Mouse (Mus musculus): ENCODE measurements around the gene Olfr547. TPM values are rescaled to one million over a fixed set of nuclear protein-coding genes. Genes with fewer than 3 reads are reported as not detected.

Olfr547 gene
- polyA plus RNA-seq, 1 experiment from 2014 or later: not detected

- H3K27ac ChIP-seq (ENCODE audit: low read depth, low read length): no peak overlapping the region
- no peaks in the 10 kb centered on the region for H3K9me3 ChIP-seq (replicated peaks; ENCODE audit: control insufficient read depth, low read length)
- no peak overlapping the region for H3K4me3 ChIP-seq (ENCODE audit: low read depth, low read length)
- no peaks in the 10 kb centered on the region for H3K4me1 ChIP-seq (ENCODE audit: control insufficient read depth, insufficient read depth, low read length)
- WGBS (ENCODE audit: insufficient replicate concordance): 60% methylated on average over 6 of the region's 6 CpGs
- H3K36me3 ChIP-seq (ENCODE audit: control insufficient read depth, insufficient read depth, low read length): no peaks in the 10 kb centered on the region
- no peaks in the 10 kb centered on the region for H3K27me3 ChIP-seq (ENCODE audit: control insufficient read depth, insufficient read depth, low read length)
- no peak for ATAC-seq (replicated peaks; ENCODE audit: insufficient number of reproducible peaks, low FRiP score, low TSS enrichment)
- H3K9ac ChIP-seq (ENCODE audit: low read depth, low read length): no peak overlapping the region
- no peak overlapping the region for H3K4me2 ChIP-seq
These were observed 41.4 kb downstream of the Olfr547 start for GRCm38 (mm10) chr7:102575998-102576397.

Other genes with a start within 250 kb of the Olfr547 start
- 160 and 162 TPM in 2 replicates for gene Rrm1, start 93.1 kb upstream of the Olfr547 start, polyA plus RNA-seq (2014; fragmentation: Nextera tagmentation; extraction: Ambion mirVana)
- gene Olfr543, start 53.1 kb upstream of the Olfr547 start, polyA plus RNA-seq (2014; fragmentation: Nextera tagmentation; extraction: Ambion mirVana): 1.0 TPM in 1 of 2 replicates, not detected in the other
- 0.07 and 0.13 TPM in 2 replicates for gene Olfr544, start 46.4 kb upstream of the Olfr547 start, polyA plus RNA-seq (2014; fragmentation: Nextera tagmentation; extraction: Ambion mirVana)
- gene Olfr545, start 35.2 kb upstream of the Olfr547 start, polyA plus RNA-seq (2014; fragmentation: Nextera tagmentation; extraction: Ambion mirVana): not detected in 2 replicates
- gene Olfr548-ps1, start 6.1 kb downstream of the Olfr547 start, polyA plus RNA-seq (2014; fragmentation: Nextera tagmentation; extraction: Ambion mirVana): not detected in 2 replicates
- not detected in 2 replicates for gene Olfr549, start 15.1 kb downstream of the Olfr547 start, polyA plus RNA-seq (2014; fragmentation: Nextera tagmentation; extraction: Ambion mirVana)
- gene Trim21, start 30.7 kb downstream of the Olfr547 start, polyA plus RNA-seq (2014; fragmentation: Nextera tagmentation; extraction: Ambion mirVana): 0.63 and 0.73 TPM in 2 replicates
- not detected in 2 replicates for gene Olfr550, start 36.7 kb downstream of the Olfr547 start, polyA plus RNA-seq (2014; fragmentation: Nextera tagmentation; extraction: Ambion mirVana)
- gene Olfr551, start 57.1 kb downstream of the Olfr547 start, polyA plus RNA-seq (2014; fragmentation: Nextera tagmentation; extraction: Ambion mirVana): not detected in 2 replicates
- not detected in 2 replicates for gene Olfr552, start 63.0 kb downstream of the Olfr547 start, polyA plus RNA-seq (2014; fragmentation: Nextera tagmentation; extraction: Ambion mirVana)
- gene Olfr553, start 83.5 kb downstream of the Olfr547 start, polyA plus RNA-seq (2014; fragmentation: Nextera tagmentation; extraction: Ambion mirVana): not detected in 2 replicates
- not detected in 2 replicates for gene Olfr554, start 103.7 kb downstream of the Olfr547 start, polyA plus RNA-seq (2014; fragmentation: Nextera tagmentation; extraction: Ambion mirVana)
- gene Olfr555, start 124.1 kb downstream of the Olfr547 start, polyA plus RNA-seq (2014; fragmentation: Nextera tagmentation; extraction: Ambion mirVana): not detected in 2 replicates
- not detected in 2 replicates for gene Olfr556, start 130.2 kb downstream of the Olfr547 start, polyA plus RNA-seq (2014; fragmentation: Nextera tagmentation; extraction: Ambion mirVana)
- gene Trim68, start 152.6 kb downstream of the Olfr547 start, polyA plus RNA-seq (2014; fragmentation: Nextera tagmentation; extraction: Ambion mirVana): 14.0 and 16.5 TPM in 2 replicates
- gene Olfr557, start 161.2 kb downstream of the Olfr547 start, polyA plus RNA-seq (2014; fragmentation: Nextera tagmentation; extraction: Ambion mirVana): not detected in 2 replicates
- not detected in 2 replicates for gene Olfr558, start 167.5 kb downstream of the Olfr547 start, polyA plus RNA-seq (2014; fragmentation: Nextera tagmentation; extraction: Ambion mirVana)
- not detected in 2 replicates for gene Olfr33, start 184.3 kb downstream of the Olfr547 start, polyA plus RNA-seq (2014; fragmentation: Nextera tagmentation; extraction: Ambion mirVana)
- not detected in 2 replicates for gene Olfr559, start 192.7 kb downstream of the Olfr547 start, polyA plus RNA-seq (2014; fragmentation: Nextera tagmentation; extraction: Ambion mirVana)
- not detected in 2 replicates for gene Olfr560, start 224.6 kb downstream of the Olfr547 start, polyA plus RNA-seq (2014; fragmentation: Nextera tagmentation; extraction: Ambion mirVana)
- gene Olfr78, start 224.7 kb downstream of the Olfr547 start, polyA plus RNA-seq (2014; fragmentation: Nextera tagmentation; extraction: Ambion mirVana): 0.10 TPM in 1 of 2 replicates, not detected in the other
- gene Olfr561, start 236.5 kb downstream of the Olfr547 start, polyA plus RNA-seq (2014; fragmentation: Nextera tagmentation; extraction: Ambion mirVana): not detected in 2 replicates

Data from heart, embryonic 11.5 days (tissue).